Mouse (Mus musculus): ENCODE results near the gene Plac9b.
"Not testable (repeated sequence)": the region's sequence is repeated elsewhere in the genome, so short reads cannot be mapped to it uniquely, and the experiment has no call there.

Plac9b gene

DNA sequence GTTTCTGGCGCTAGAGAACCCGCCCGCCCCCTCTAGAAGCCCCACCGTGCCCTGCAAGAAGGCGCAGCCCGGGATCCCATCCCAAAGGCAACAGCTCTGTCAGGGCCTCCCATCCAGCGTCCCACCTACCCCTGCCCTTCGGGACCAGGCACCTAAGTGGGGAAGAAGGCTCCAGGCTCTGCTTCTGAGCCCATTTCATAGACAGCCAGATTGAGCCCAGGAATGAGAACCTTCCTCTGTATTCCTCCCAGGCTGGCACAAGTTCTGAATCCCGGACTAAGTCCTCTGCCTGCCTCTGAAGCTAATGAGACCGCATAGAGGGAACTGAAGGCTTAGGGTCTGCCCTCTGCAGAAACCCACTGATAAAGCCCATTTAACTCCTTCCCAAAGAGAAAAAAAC lies at the start of gene Plac9b:
Plac9b (minus strand) TSS at position 101 of the 400 bp plus-strand sequence.
- DNase-seq (ENCODE audit: low read depth, low spot score) = not testable (repeated sequence)

DNA sequence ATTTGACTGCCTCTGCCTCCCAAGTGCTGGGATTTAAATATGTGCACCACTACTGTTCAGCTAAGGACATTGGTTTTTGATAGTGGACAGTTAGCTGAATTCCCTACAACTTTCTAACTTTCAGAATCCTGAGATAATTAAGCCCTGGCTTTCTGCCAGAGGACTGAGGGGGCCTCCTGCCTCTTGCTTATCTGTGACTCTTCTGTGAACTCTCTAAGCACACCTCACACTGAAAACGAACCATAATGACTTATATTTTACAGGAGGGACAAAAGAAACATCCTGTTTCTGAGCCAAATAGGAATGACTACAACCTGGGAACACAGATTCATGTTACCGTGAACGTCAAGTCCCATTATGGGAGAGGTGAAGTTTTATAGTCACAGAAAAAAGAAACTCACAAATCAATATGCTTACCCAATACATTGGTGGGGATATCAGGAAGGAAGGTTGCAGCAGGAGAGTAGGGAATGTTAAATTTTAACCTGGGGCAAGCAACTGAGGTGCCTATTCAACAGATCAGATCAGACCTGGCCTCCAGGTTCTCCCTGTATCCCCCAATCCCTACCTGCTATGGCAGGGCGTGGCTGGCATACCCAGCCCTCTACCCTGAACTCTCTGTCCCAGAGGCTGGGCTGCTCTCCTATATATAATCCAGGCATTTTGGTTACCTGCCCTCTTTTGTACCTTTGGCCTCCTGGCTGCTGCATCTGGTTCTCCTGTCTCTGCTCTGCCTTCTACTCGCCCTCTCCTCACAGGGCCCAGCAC lies 34.1 kb upstream of the Plac9b start:
- DNase-seq (ENCODE audit: low read depth, low spot score) = not testable (repeated sequence)

DNA sequence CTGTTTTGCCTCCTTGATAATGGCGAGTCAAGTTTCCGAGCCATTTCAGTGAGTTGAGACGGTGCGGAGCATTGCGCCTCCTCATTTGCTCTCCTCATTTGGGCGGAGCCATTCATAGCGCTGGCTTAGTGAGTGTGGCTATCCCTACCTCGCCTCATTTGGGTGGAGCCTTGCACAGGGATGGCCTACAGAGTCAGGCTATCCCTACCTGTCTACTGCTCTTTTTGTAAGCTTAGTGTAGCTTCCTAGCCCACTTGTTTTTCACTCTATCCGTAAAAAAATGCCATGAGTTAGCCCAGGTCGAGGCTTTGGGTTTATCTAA lies 24.6 kb upstream of the Plac9b start, which contains the start of gene Tmem254b:
Tmem254b (minus strand) TSS at position 116 of the 322 bp plus-strand sequence.
- DNase-seq (ENCODE audit: low read depth, low spot score) = not testable (repeated sequence)

DNA sequence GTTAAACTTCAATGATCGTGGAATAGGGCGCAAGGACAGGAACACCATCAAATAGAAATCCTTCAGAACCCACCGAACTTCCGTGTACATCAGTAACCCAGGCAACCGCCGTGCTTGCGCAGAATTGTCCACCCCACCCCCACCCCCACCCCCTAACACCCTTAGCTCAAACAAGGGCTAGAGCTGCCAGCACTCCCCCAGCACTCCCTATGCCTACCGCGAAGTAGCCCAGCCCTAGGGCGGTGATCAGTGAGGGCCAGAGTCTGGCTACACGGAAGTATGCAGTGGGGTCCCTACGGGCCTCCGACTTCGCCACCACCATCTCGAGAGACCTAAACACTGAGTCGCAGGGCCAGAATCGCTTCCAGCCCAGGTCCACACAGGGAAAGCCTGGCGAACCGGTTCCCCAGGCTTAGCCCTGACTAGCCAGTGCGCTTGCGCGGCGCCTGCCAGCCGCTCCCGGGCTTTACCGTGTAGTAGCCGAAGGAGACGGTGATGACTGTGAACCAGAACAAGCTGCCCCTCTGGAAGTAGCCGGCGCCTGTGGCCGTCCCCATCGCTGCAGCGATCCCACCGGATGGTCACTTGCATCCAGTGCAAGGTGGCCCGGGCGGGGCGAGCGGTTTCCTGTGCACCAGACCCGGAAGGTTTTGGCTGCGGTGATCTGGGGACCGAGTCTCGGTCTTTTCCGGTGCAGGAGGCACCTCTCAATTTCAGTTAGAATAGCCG lies 24.1 kb upstream of the Plac9b start:
- DNase-seq (ENCODE audit: low read depth, low spot score) = not testable (repeated sequence)

DNA sequence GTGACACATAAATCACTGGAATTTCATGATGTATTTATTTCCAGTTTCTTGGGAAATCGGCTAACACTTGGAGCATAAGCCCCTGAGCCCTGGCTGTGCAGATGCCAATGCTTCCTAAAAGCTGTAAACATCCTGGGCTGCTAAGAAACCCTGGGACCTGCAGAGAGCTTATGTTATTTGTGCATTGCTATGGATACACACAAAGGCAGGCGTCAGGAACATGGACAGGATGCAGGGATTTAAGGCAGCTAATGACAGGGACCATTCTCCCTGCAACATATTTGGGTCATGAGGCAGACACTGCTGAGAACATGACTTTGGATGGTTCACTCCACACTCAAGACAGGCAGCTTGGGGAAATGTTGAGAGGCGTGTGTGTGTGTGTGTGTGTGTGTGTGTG lies 15.6 kb upstream of the Plac9b start:
- not testable (repeated sequence) for DNase-seq (ENCODE audit: low read depth, low spot score)

DNA sequence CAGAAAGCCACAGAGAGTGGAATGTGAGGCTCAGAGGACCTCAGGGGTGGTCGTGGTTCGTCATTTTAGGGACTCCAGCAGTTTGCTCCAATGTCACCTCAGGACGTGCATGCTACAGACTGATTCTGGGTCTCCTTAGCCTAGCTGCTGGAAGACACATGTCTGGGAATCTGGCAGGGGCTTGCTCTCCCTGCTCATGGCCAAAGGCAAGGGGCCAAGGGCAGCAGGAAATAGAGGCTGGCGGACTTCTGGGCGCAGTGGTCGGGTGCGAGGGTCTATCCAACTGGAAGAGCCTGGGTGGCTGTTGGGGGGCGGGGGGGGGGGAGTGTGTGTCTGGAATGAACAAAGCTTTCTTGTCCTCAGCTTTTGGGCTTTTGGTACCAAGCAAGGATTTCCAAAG lies 6.1 kb upstream of the Plac9b start:
- DNase-seq (ENCODE audit: low read depth, low spot score) = not testable (repeated sequence)

DNA sequence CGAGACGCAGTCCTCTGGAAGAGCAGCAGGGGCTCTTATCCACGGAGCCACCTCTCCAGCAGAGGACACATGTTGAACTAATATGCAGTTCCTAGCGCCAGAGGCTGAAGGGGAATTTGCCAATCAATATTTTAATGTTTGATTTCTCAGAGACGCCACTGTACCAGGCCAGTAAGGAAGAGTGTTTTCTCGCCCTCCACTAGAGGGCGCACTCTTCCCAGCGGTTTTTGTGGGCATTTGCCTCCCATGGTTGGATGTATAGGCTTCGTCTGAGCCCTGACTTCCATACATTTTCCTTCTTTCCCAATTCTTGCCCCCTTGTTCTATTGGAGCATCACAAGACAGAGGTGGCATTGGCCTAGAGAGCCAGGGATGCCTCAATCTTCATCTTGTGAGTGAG lies 4.4 kb upstream of the Plac9b start:
- DNase-seq (ENCODE audit: low read depth, low spot score) = not testable (repeated sequence)

DNA sequence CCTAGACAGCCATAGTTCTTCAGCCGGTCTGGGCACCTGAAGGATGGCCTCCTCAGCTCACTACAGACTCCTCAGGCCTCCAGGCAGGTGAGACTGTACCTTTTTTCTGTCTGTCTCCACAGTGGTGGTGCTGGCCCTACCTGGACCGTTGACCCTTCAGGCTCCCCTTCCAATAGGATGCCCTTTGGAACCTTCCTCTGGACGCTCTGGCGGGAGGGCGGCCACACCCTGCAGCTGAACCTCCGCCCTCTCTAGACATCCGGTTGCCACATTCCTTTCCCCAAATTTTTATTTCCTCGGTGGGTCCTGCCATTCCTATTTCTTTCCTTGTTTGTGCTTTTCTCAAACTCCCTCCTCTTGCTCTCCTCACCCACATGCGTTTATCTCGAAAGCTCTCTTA lies 620 bp downstream of the Plac9b start:
- DNase-seq (ENCODE audit: low read depth, low spot score) = not testable (repeated sequence)

DNA sequence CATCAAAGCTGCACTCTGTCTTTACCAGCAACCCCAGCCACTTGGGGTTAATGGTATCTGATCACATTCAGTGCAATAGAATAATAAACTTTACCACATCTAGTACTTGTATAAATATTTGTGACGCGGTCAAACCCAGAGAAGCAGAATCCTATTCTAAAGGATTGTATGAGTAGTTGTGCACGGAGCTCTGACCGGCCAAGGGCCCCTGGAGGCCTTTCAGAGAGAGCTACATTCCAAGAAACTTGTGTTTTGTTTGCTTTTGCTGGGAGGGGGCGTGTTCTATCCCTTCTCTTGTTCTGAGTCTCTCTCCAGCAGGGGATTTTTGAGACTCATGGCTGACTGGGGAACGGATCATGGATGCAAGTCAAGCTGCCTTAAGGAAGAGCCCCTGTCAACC lies 7.3 kb downstream of the Plac9b start:
- not testable (repeated sequence) for DNase-seq (ENCODE audit: low read depth, low spot score)

DNA sequence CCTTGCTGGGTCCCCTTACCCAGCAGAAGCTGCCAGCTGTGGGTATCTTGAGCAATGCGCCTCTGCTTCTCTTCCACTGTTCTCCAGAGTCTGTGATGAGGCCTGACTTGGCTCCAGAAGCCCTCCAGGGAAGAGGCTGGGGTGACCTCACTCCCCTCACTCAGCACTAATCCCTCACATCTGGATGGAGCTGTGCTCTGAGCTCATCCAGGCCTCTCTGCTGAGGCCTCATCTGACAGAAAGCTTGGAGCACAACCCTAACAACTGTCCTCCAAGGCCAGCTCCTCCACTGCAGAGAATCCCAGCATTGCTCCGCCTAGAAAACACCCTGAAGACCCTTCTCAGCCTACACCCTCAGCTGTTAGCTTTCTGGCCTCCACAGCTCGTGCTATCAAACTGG lies 8.3 kb downstream of the Plac9b start:
- DNase-seq (ENCODE audit: low read depth, low spot score) = not testable (repeated sequence)

DNA sequence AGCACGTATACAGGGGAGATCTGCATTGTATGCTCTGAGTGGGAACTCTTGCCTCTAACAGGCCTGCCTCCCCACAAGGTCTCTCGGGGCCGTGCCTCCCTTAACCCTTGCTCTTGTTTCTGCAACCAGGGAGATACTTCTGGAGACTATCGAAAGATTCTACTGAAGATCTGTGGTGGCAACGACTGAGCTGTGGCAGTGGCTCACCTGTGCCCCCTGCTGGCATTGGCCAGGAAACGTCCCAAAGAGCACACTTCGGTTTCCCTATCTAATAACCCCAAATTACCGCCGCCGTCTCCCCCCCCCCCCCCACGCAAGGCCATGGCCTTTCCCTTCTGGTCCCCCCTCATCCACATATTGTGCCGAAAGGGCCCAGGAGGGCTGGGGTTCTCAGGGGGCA lies 17.0 kb downstream of the Plac9b start:
- DNase-seq (ENCODE audit: low read depth, low spot score) = not testable (repeated sequence)

DNA sequence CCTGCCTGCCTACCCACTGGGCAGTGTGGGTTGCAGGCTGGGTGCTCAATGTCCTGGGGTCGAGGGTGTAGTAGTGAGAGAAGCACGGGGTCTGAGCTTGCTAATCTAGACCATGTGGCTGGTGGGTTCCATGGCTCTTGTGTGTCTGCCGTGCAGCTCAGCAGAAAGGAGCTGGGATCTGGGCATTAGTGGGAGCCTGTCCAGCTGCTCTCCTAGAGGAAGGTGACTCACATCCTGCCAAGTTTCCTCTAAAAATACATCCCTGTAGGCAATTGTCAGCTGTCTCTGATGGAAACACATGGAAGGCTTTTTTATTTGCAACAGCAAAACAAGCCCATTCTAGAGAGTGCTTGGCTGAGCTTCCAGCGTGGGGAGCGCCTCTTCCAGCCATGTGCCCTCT lies 19.9 kb downstream of the Plac9b start:
- DNase-seq (ENCODE audit: low read depth, low spot score) = not testable (repeated sequence)

DNA sequence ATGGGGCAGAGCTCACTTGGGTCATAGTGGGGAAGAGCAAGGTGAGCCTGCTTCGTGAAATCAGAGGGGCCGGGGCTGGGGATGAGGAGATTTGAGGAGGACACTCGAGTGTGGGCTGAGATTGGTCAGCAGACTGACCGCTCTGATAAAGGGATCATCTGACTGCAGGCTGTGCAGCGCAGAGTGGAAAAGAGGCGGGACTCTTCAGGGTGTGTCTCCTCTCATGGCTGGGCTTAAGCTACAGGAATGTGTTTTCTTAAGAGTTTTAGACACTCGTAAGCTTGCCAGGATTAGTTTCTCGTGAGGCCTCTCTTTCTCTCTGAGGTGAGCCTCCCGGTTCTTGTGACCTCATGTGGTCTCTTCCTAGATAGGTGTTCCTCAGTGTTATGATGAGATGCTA lies 21.1 kb downstream of the Plac9b start:
- not testable (repeated sequence) for DNase-seq (ENCODE audit: low read depth, low spot score)

DNA sequence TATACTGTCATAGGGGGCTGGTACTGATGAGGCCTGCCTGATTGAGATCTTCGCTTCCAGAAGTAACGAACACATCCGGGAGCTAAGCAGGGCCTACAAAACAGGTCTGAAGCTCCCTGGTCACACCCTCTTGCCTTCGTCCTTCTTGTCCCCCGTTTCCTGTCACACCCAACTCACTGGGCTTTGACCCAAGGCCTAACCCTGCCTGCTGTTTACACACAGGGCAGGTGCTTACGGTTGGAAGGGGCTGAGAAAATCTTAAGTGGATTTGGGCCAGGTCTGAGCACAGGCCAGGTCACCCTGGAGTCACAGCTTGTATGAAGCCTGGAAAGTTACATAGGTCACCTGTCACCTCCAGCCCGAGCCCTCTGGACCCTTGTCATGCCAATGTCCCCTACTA lies 26.2 kb downstream of the Plac9b start:
- not testable (repeated sequence) for DNase-seq (ENCODE audit: low read depth, low spot score)

DNA sequence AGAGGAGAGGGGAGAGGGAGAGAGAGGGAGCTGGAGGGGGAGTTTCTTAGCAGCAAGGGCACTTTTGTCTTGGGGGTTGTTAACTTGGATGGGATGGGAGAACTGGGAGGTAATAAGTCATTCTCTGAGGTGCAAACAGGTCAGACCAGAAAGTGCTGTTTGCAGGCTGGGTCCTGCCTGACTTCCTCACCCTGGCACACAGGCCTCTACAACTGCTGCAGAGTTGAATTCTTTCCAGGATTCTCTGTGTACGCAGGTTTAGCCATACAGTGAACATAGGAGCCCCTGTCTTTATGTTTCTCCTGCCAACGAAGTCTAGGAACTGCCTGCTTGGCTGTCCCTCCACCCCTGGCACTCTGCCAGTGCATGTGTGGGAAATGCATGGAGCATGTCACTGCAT lies 35.2 kb downstream of the Plac9b start:
- DNase-seq (ENCODE audit: low read depth, low spot score) = not testable (repeated sequence)

DNA sequence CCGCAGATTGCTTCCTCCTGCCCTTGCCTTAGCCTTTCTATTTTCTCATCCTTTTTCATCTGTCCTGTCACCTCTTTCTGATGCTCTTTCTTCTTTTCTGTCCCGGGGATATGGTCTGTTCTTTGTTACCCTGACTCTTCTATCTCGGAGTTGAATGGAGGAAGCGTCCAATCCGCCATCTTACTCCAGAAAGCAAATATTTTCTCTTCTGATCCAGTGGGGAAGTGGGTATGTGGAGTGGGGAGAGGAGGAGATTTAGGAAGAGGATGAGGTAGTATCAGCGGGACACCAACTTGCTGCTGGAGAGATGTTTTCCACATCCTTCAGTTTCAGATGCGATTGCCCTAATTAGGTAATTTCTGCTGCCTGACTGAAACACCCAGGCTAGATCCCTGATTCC lies 63.2 kb downstream of the Plac9b start:
- not testable (repeated sequence) for DNase-seq (ENCODE audit: low read depth, low spot score)

DNA sequence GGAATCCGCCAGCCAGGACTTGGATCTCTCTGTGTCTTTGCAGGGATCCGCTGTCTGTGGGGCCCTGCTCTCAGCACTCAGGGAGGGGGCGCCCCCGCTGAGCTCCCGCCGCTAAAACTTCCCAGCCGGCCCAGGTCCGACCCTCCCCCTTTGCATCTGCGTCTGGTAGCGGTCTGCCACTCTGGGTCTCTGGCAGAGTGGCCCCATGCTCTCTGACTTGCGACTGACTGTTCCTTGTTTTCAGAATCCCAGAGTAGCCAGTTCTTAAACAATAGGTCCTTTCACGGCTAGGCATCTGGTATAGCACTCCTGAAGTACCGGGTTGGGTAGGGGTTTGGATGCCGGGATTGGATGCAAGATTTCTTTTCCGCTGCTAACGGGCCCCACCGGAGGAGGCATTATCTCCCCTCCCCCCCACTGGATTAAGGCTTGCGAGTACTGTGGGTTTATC lies 63.7 kb downstream of the Plac9b start:
- DNase-seq (ENCODE audit: low read depth, low spot score) = not testable (repeated sequence)

DNA sequence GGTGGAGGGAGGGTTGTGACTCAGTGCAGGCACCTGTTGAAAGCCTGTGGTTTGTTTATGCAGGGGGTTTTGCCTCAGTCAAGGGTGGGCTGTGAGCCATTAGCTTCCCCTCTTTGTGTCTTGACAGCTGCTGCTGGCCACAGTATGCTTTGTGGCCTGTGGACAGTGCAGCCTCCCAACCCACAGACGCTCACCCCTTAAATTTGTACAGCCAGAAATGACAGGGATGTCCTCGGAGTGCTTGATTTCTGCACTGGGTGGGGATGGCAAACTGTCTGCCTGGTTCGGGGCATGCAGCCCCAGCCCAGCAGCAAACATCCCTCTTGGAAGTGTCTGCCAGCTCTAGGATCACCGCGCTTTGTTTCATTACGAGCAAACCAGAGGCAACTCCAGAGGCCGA lies 64.1 kb downstream of the Plac9b start, which contains the start of gene Duxbl2:
Duxbl2 (plus strand) TSS at position 200 of the 400 bp plus-strand sequence.
- not testable (repeated sequence) for DNase-seq (ENCODE audit: low read depth, low spot score)

All from WW6 (cell line).